Mouse (Mus musculus) embryo, embryonic 11.5 days (tissue): Measurements from ENCODE around the gene Rai1.

ENCODE experiments used
- DNase-seq: peaks from one replicate; pipeline ENCODE4 v3.0.0-alpha.2; 2012; ENCODE audit warnings: low read depth, low spot score

Gene Rai1

DNA sequence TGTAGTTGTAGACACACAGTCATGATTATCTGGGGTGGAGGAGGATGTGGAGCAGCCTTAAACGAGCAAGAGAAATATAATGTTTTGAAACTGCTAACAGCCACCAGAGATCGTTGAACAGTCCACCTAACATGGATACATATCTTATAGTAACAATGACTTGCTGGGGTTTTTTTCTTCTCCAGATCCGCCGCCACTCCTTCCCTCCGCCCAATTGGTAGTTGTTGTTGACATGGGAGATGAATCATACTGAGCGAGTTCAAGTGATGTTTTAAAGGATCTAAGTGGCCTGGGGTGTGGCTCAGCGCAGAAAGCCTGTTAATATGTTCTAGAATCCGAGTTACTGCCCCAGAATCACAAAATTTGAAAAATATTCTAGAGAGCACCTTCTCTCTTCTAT lies 114.8 kb downstream of the Rai1 start:
- DNase-seq = no peak

DNA sequence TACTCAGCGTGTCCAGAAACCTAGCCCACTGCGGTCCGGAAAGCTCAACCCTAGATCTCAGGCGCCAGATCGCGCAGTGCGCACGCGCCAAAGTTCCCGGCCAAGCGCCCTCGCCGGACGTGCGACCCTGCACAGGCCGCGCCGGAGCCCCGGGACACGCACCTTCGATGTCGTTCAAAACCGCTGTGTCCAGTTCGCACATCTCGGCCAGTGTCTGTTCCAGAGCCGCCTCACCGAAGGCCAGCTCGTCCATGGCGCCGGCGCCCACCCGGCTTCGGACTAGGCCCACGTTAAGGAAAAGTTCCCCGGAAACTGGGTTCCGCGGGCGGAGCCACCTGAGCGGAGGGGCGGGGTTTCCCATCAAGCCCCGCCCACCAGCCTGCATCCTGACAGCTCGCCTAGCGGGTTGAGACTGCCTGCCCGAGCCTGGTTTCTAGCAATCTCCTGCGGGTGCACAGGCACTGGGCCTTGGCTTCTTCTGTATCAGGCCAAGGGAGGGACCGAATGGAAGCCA lies 115.5 kb downstream of the Rai1 start:
- peak; percentile 80 for DNase-seq

DNA sequence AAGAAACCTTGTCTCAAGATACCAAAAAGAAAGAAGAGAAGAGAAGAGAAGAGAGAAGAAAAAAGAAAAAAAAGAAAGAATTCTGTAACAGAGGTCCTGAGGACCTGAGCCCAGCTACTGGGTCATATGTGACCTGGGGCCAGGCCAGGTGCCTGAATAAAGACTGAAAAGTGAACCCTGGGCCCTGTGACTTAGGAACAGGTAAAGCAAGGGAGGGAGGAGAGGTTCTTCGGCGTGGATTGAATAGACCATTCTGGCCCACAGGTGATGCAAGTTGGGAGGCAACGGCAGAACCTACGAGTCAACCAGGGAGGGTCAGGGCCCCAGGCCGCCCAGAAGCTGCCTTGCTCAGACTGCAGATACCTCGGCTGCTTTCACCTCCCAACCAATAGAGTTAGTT lies 116.6 kb downstream of the Rai1 start:
- no peak for DNase-seq

DNA sequence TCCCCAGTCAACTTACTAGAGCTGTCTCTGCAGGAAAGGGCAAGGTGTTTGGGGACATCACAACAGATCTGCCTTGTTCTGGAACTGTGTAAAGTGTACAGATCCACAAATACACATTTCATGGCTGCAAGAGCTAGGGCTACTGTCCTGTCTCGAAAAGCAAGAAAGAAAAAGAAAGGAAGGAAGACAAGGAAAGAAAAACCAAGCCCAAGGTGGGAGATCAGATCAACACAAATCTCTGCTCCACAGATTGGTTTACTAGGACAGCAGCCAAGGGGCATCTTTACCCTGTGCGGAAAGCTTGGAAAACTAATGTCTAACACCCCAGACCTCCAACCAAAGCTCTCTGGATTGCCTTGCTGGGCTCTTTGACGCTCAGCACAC lies 117.3 kb downstream of the Rai1 start:
- DNase-seq = no peak

DNA sequence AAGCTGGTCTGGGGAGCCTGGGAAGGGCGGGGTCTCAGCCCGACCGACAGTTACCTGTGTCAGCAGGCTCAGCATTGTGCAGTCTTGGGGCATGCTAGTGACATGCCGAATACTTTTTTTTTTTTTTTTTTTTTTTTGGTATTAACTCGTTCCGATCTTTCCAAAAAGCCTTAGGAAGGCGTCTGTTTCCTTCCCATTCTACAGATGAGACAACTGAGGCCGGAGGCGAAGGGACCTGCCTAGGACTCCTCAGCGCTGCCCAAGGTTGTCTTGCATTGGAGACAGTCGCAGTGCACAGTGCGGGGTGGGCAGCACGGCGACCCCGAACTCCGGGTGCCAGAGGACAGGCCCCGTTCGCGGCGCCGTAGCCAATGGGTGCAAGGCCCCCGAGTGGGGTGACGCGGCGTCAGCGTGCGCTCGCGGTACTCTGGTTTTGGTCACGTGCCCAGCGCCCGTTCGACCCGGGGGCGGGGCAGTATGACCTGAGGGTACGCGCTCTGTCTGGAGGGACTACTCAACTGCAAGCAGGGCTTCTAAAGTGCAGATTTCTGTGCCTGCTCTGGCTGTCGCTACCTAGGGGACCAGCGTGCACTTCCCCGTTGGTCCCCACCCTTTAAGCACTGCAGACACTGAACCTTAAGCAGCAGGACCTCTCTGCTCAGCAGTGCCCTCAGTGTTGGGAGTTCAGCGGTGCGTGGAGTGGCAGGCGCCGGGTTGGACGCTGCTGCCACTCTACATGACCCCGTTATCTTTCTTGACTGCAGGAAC lies 117.8 kb downstream of the Rai1 start, which contains the start of gene Srebf1:
Gene Srebf1 (minus strand): TSS at position 113 of the 768 bp plus-strand sequence.
- peak; percentile 67 for DNase-seq

DNA sequence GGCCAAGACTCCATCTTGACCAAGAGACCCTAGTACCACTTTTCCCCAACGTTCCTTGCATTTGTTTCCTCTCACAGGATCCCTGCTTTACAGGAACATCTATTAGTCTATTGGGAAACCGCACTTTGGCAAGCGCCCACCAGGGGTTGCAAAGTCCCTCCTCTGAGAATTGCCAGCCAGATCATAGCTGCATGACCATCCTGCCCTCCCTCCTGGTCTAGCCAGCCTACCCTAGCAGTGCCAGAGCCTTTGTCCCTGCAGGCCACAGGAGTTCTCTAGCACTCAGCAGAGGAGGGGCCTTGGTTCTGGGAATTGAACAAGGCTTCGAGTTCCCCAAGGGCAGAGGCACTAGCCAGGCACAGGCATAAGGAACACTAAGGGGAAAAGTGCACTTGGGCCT lies 119.9 kb downstream of the Rai1 start:
- no peak for DNase-seq

DNA sequence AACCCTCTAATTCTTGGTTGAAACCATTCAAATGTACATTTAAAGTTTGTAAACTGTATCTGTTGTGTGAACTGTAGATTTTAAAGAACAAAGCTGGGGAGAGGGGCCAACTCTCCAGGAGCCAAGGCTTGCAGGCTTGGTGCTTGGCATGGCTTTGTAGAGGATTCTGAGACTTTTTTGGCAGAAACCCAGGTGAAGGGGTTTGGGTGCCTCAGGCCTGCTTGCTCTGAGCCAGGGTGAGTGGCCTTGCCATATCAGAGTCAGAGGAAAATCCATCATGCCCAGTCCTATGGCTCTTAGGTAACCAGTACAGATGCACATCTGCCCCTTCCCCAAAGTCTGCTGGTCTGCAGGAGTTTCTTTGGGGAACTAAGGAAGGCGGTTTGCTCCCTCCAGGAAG lies 121.1 kb downstream of the Rai1 start:
- DNase-seq = no peak

DNA sequence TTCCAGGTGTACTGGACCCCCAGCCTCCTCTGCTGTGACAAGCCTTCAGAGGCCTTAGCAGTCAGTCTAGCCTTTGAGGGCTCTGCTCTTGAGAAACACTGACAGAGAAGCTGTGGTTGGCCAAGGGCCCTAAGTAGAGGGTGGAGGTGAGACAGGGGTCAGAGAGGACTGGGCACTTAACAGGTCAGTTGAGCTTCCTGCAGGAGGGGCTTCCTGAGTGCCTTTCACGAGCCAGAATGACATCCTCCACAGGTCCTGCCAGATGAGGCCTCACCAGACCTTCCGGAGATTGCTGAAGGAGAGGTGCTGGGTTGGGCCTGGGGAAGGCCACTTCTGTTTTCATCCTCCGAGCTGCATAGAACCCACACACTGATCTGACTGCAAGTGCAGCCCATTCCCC lies 123.7 kb downstream of the Rai1 start:
- no peak for DNase-seq

DNA sequence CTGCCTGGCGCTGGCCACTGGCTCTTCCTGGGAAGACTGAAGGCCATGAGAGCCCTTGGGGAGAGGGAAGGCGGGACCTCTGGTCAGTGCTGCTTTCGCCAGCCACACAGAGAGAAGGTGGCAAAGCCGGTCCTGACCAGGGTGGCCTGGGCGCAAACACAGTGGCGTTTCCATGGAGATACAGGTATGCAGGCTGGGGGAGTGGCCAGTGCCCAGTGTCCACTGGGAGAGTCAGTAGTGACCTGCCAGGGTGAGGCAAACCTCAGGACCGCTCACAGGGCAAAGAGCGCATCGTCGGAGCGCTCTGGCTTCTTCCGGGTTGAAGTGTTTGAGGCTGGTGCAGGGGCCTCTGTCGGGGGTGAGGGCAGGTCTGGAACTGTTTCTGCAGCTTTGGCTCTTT lies 125.0 kb downstream of the Rai1 start:
- DNase-seq = no peak

DNA sequence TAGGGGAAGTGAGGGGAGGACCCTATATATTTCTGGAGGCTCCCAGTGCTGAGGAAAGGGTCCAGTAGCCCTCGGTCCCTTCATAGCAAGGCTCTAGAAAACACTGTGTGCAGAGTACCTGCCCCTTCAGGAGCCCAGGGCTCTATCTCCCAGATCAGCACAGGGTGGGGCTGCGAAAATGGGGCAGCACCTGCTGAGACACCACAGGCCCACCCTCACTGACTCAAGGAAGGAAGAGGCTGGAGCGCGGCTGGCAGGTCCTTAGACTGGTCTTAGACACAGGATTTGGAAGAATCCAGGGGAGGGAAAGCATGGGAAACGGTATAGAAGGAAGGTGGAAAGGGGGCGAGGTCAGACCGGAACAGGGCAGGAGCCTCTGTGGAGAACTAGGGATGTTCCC lies 125.7 kb downstream of the Rai1 start:
- no peak for DNase-seq

DNA sequence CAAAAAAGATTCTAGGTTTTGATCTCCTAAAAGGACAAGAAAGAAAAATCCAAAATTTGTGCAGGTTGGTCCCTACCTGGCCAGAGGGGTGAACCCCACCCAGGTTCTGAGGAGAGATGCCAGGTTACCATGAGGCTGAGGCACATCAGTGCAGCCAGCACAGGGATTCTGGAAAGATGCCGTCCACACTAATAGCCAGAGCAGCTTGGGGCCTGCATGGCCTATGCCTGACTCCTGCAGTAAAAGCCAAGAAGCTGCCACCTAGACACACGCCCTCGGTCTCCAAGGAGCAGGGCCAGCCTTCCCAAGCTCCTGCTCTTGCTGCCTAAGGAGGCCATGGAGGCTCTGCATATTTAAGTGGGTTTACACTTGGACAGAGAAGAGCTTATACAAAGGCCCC lies 126.5 kb downstream of the Rai1 start:
- no peak for DNase-seq

DNA sequence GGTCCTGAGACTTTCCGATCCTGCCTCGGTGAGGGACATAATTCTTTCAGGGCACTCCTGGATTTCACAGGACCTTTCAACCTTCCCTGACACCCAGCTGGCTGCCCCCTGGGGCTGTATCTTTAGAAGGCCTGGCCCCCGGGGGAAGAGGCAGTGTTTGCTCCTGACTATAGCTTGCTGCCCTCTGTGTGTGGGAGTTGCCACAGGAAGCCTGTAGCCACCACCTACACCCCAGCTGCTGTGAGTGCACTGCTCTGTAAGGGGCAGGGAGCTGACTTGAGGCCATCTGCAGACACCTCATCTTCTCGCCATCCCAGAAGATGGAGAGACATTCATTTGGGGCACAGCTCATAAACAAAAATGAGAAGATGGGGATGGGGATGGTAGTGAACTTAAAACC lies 127.1 kb downstream of the Rai1 start:
- no peak for DNase-seq

DNA sequence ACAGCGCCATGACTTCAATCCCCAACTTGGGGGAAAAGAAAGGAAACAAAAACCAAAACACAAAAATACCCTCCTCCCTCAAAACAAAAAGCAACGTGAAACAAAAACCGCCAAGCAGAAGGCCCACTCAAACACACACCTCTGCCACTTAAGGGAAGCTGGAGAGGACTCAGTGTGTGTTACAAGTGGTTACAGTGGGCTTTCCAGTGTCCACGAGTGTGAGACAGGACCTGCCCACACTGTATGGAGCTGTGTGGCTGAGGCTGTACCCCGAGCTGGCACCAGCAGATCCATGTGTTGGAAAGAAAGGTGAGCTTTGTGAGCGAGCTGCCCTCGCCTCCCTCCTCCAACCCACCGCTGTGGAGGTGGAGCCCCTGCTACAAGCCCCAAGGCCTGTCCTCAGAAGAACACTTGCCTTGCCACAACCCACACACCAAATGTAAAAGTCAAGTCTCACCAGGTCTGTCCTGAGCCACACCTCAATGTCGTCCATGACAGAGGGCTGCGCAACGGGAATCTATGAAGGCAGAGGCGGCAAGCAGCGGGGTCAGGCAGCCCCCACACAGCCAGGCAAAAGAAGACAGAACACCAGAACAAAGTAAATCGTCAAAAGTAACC lies 127.7 kb downstream of the Rai1 start:
- no peak for DNase-seq

DNA sequence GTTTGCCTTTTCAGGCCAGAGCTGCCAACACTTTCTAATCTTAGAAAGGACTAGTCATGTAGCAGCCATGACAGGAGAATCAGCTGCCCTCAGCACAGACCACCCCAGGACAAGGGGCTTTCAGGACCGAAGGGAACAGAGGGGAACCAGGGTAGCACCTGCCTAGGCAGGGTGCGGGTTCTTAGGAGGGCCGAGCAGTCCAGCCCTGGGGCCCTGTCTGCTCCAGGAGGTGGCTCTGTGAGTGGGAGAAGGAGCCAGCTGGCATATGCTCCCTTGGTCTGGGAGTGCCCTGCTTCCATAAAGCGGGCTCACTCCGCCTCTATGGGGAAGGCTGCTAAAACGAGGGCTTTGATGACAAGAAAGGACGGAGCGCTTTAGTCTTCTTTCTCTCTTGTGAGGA lies 128.4 kb downstream of the Rai1 start:
- DNase-seq = no peak

DNA sequence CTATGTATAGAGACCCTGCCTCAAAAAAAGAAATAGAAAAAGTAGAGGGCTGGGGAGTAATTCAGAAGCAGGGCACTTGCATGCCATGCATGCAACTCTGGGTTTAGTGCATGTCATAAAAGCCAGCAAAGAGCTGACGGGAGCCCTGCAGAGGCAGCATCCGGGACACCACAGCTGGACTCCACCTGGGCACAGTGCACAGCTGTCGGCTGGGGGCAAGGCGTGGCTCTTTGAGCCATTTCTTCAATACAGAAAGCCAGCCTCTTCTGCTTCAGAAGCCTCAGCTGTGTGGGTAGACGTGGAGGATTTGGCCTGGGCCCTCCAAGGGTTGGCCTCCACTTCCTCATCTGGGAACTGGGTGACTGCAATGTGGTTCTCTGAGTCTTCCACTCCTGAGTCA lies 130.5 kb downstream of the Rai1 start:
- DNase-seq = no peak

DNA sequence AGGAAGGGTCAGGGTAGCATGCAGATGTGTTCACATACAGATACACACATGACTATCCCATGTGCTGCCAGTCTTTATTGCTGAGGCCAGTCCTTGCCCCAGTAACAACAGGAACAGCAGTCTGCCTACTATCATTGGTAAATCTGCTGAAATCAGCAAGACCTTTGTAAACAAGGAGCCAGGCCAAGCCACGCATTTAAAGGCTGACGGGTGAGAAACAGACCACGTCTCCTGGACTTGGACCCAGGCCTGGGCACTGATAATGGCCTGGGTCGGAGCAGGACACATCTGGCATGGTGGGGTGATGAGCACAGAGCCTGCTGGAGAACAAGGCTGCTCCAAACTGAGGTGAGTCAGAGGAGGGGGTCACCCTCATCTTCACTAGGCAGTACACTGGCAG lies 135.7 kb downstream of the Rai1 start:
- DNase-seq = no peak

DNA sequence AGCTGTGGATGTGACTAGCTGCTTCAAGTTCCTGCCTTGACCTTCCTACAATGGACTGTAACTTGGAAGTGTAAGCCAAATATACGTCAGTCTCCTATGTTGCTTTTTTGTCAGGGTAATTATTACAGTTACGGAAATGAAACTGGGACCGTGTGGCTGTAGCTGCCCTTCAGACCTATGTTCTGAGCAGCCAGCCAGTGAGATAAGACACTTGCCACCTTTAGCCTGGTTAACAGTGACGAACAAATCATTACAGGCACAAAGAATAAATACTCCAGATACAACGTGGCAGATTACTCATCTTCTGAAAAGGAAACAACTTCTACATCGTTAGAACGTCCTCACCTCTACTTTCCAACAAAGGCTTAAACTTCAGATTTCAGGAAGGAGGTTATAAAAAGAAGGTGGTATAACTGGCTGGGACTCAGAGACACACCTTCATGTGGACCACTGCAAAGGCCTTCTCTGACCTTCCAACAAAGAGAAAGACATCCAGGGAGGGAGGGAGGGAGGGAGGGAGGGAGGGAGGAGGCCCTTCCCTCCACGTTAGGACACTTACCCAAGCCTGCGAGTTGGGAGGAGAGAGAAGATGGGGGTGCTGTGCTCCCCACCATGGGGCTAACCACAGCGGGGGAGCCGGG lies 139.8 kb downstream of the Rai1 start:
- DNase-seq = no peak

DNA sequence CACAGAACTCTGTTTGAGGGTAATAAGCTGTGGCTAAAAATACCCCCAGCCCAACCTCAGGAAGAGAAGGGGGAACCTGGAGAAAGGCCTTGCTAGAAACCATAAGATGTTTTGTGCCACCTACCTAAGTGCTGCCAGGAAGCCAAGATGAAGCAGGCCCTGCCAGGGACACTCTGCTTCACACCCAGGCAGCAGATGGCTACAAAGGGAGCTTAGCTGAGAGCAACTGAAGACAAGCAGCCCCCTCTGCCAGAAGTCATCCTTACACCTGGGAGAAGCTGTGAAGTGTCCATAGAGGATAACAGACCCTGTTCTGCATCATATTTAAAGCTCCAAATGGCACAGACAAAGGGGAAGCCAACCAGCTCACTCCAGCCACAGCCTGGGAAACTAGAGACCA lies 141.3 kb downstream of the Rai1 start:
- no peak for DNase-seq

DNA sequence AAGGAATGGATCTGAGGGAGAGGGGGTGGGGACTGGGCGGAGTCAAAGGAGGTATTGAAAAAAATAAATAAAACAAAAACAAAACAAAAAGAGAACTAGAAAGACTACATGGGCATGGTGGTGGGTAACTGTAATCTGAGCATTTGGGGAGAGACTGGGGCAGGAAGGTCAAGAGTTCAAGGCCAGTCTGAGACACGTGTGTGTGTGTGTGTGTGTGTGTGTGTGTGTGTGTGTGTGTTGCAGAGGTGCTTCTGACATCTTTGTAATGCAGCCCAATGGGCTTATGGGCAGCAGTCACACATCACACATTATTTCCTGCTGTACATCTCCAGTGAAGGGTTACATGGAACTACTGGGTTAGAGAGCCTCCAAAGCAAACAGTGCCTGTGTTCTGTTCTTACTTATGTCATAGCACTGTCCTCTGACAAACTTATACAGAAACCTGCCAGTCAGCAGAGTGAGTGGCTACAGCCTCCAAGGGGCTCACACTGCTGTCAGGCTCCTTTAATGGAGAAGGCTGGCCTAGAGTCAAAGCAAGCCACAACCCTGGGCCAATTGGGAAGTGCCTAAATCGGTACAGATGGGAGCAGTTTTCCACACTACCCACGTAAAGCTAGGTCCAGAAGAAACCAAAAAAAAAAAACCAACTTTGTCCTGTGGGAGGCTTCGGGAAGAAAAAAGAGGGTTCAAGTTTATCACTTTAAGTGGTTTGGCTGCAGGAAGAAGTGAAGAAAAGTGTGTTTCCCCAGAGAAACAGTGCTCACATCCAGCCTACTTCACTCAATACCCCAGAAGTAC lies 143.1 kb downstream of the Rai1 start:
- no peak for DNase-seq
